Mouse (Mus musculus) gastrocnemius, postnatal 14 days (tissue): ENCODE results near the gene Apom. TPM values are rescaled to one million over a fixed set of nuclear protein-coding genes. Genes with fewer than 3 reads are reported as not detected.
A peak's percentile ranks its signal among the peaks of the same experiment; 100 is the strongest.
"Not testable (repeated sequence)": the region's sequence is repeated elsewhere in the genome, so short reads cannot be mapped to it uniquely, and the experiment has no call there.

Experiments used
- DNase-seq: peaks from one replicate; pipeline ENCODE4 v3.0.0; 2021; ENCODE audit warnings: mixed read lengths
- intact Hi-C: fragments of 180-260 bp; cut with DNase I; formaldehyde crosslinking; loops from one replicate; pipeline ENCODE4 v1.15.1; 2025; ENCODE audit warnings: low total_unique reads
- total RNA-seq, 2 experiments: library from RNA; stranded (reverse); gene quantifications; 2 replicates each; pipeline ENCODE4 v1.2.3; 2021

Gene Apom
- total RNA-seq, 2 experiments from 2014 or later = not detected

- intact Hi-C loops = no loop called here
- DNase-seq = no peak
Measured at GRCm38 (mm10) chr17:35133517-35133916, 1.7 kb upstream of the Apom start.

GRCm38 (mm10) chr17:35132174-35132560 is 317 bp upstream of the Apom start:
- intact Hi-C loops = no loop called here

GRCm38 (mm10) chr17:35131038-35131437 is 812 bp downstream of the Apom start:
- no peak for DNase-seq
- intact Hi-C loops = no loop called here

More at GRCm38 (mm10) chr17:35132174-35132560, 317 bp upstream of the Apom start:
- no peak for DNase-seq

- no peak for DNase-seq
- intact Hi-C loops = no loop called here
Measured at GRCm38 (mm10) chr17:35128996-35129395, 2.9 kb downstream of the Apom start.

- no peak for DNase-seq
- intact Hi-C loops = no loop called here
Measured at GRCm38 (mm10) chr17:35127017-35127416, 4.8 kb downstream of the Apom start.

GRCm38 (mm10) chr17:35126206-35126611 is 5.6 kb downstream of the Apom start, which contains the start of gene D17H6S53E:
Gene D17H6S53E (plus strand): TSS chr17:35126373.
- intact Hi-C loops = no loop called here
- DNase-seq = peak; percentile 80

- intact Hi-C loops = no loop called here
- no peak for DNase-seq
Measured at GRCm38 (mm10) chr17:35125578-35125977, 6.3 kb downstream of the Apom start.

- no peak for DNase-seq
- intact Hi-C loops = no loop called here
Measured at GRCm38 (mm10) chr17:35125081-35125480, 6.8 kb downstream of the Apom start.

- DNase-seq, intact Hi-C loops: not testable (repeated sequence)
Measured at GRCm38 (mm10) chr17:35124261-35124896, 7.5 kb downstream of the Apom start.

- DNase-seq, intact Hi-C loops: not testable (repeated sequence)
Measured at GRCm38 (mm10) chr17:35123287-35123686, 8.6 kb downstream of the Apom start.

- intact Hi-C loops = no loop called here
- peak; percentile 52 for DNase-seq
Measured at GRCm38 (mm10) chr17:35121871-35122303, 10.0 kb downstream of the Apom start, which contains the start of gene Csnk2b. Gene Csnk2b (minus strand): TSS chr17:35122053.

- peak; percentile 99 for DNase-seq
- intact Hi-C loops = no loop called here
Measured at GRCm38 (mm10) chr17:35121143-35121799, 10.6 kb downstream of the Apom start, which contains the start of gene Gpank1. Gene Gpank1 (plus strand): TSS chr17:35121455.

- DNase-seq = peak; percentile 47
- intact Hi-C loops = no loop called here
Measured at GRCm38 (mm10) chr17:35120745-35121142, 11.1 kb downstream of the Apom start.

GRCm38 (mm10) chr17:35115046-35116019 is 16.5 kb downstream of the Apom start, which contains the start of gene Ly6g5b:
Gene Ly6g5b (minus strand): TSS chr17:35115428.
- intact Hi-C loops = no loop called here

GRCm38 (mm10) chr17:35111774-35112173 is 20.1 kb downstream of the Apom start:
- intact Hi-C loops = no loop called here

More at GRCm38 (mm10) chr17:35115046-35116019, 16.5 kb downstream of the Apom start, which contains the start of gene Ly6g5b:
- DNase-seq = peak; percentile 31

GRCm38 (mm10) chr17:35108097-35108496 is 23.8 kb downstream of the Apom start, which contains the start of gene Ly6g5c:
Gene Ly6g5c (plus strand): TSS chr17:35108279.
- no peak for DNase-seq
- intact Hi-C loops = no loop called here

More at GRCm38 (mm10) chr17:35111774-35112173, 20.1 kb downstream of the Apom start:
- DNase-seq = no peak

GRCm38 (mm10) chr17:35106522-35106921 is 25.3 kb downstream of the Apom start:
- no peak for DNase-seq
- intact Hi-C loops = no loop called here

- intact Hi-C loops = no loop called here
- DNase-seq = peak; percentile 35
Measured at GRCm38 (mm10) chr17:35105740-35106389, 26.0 kb downstream of the Apom start.

- no peak for DNase-seq
- intact Hi-C loops = loop anchor here (5.0 kb wide), 1 partner anchor 87 kb away; the partner anchor contains the start of gene Vwa7
Measured at GRCm38 (mm10) chr17:35104754-35105153, 27.1 kb downstream of the Apom start.
